Mouse (Mus musculus): Measurements from ENCODE around the gene Fgd6. TPM values are rescaled to one million over a fixed set of nuclear protein-coding genes. Genes with fewer than 3 reads are reported as not detected.

Gene Fgd6
- polyA plus RNA-seq, 1 experiment from 2014 or later: 4.0 TPM

DNA sequence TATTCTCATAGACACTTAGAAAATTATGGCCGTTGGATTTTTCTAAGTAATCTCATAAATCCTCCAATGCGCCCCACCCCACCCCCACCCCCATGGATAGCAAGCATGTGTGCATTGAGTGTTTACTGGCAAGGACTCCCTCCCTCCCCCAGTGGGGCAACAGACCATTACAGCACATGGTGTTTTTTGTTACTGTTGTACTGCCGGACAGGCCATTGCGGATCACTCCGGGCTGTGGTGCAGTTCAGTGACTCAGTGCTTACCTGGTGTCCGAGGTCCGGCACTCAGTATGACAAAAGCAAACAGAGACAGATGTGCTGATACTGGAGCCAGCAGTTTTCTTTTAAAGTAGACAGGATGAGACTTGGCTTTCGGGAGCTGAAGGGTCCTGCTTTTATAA, 13.3 kb downstream of the Fgd6 start:
- WGBS: 86% methylated on average over 8 of the region's 8 CpGs
- DNase-seq (ENCODE audit: low spot score): no peak
- Histone ChIP-seq H3K36me3 (replicated peaks) (peaks cover 24% of the 10 kb centered on the region), H3K27ac (replicated peaks) (no peak overlapping the region), H3K9me3 (no peaks in the 10 kb centered on the region), H3K27me3 (replicated peaks; ENCODE audit: low read depth, poor library complexity, severe bottlenecking) (no peaks in the 10 kb centered on the region), H3K4me3 (no peak overlapping the region), H3K4me1 (peaks cover 16% of the 10 kb centered on the region; the same call in 1 of the 2 replicates)

GRCm38 (mm10) chr10:94050736-94051135, 14.9 kb downstream of the Fgd6 start:
- Histone ChIP-seq H3K36me3 (replicated peaks) (peaks cover 8% of the 10 kb centered on the region), H3K27ac (replicated peaks) (no peak overlapping the region), H3K27me3 (replicated peaks; ENCODE audit: low read depth, poor library complexity, severe bottlenecking) (no peaks in the 10 kb centered on the region), H3K4me3 (no peak overlapping the region), H3K9me3 (no peaks in the 10 kb centered on the region), H3K4me1 (0 out of 2 replicates have a peak, but pooled peaks cover 10% of the 10 kb centered on the region)
- 93% methylated on average over 5 of the region's 5 CpGs for WGBS
- no peak for DNase-seq (ENCODE audit: low spot score)

DNA sequence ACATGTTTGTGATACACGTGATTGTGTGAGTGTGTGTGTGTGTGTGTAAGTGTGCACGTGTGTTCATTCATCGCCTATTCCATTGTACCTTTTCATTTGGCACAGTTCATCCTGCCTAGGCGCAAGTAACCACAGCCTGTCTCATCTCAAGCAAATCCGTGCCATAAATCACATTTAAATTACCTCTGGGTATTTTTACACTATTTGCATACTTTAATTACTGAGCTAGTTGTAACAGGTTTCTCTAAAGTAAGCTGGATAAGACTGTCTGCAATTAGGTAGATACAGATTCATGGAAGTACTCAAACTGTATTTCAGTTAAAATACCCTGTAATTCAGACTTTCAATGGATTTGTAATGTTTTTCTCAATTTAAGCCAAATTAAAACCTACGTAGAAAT, 20.7 kb downstream of the Fgd6 start:
- no peak for DNase-seq (ENCODE audit: low spot score)
- Histone ChIP-seq H3K36me3 (replicated peaks) (0 out of 2 replicates have a peak, but pooled peaks cover 2% of the 10 kb centered on the region), H3K9me3 (no peaks in the 10 kb centered on the region), H3K27ac (replicated peaks) (no peak overlapping the region), H3K4me3 (no peak overlapping the region), H3K27me3 (replicated peaks; ENCODE audit: low read depth, poor library complexity, severe bottlenecking) (no peaks in the 10 kb centered on the region), H3K4me1 (no peaks in the 10 kb centered on the region; the same call in 1 of the 2 replicates)
- WGBS: 94% methylated on average over 6 of the region's 6 CpGs

- Histone ChIP-seq H3K4me1 (peaks cover 2% of the 10 kb centered on the region; the same call in 1 of the 2 replicates), H3K4me3 (no peak overlapping the region), H3K9me3 (no peaks in the 10 kb centered on the region), H3K27me3 (replicated peaks; ENCODE audit: low read depth, poor library complexity, severe bottlenecking) (no peaks in the 10 kb centered on the region), H3K36me3 (replicated peaks) (0 out of 2 replicates have a peak, but pooled peaks cover 2% of the 10 kb centered on the region), H3K27ac (replicated peaks) (no peak overlapping the region)
- 96% methylated on average over 8 of the region's 8 CpGs for WGBS
- no peak for DNase-seq (ENCODE audit: low spot score)
Observed at GRCm38 (mm10) chr10:94059618-94060055, 23.8 kb downstream of the Fgd6 start.

DNA sequence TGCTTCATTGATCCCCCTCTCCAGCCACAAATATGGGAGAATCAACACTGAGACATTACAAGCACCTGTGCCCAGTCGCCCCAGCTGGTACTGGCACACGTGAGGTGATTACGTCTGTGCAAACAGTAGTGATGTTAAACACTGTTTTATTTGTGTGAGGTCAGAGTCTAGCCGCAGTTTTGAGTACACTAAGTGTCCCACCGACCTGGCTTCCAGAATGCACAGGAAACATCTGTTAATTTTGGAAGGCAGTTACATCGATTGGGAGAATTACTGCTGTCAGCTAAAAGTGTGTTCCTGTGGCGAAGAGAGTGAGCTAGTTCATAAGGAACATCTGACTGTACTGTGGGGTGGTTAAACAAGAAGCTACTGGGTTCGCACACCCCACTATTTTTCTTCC, 24.4 kb downstream of the Fgd6 start:
- Histone ChIP-seq H3K36me3 (replicated peaks) (0 out of 2 replicates have a peak, but pooled peaks cover 2% of the 10 kb centered on the region), H3K27ac (replicated peaks) (no peak overlapping the region), H3K4me3 (no peak overlapping the region), H3K27me3 (replicated peaks; ENCODE audit: low read depth, poor library complexity, severe bottlenecking) (no peaks in the 10 kb centered on the region), H3K9me3 (no peaks in the 10 kb centered on the region), H3K4me1 (peaks cover 4% of the 10 kb centered on the region; the same call in 1 of the 2 replicates)
- no peak for DNase-seq (ENCODE audit: low spot score)
- 84% methylated on average over 8 of the region's 8 CpGs for WGBS

DNA sequence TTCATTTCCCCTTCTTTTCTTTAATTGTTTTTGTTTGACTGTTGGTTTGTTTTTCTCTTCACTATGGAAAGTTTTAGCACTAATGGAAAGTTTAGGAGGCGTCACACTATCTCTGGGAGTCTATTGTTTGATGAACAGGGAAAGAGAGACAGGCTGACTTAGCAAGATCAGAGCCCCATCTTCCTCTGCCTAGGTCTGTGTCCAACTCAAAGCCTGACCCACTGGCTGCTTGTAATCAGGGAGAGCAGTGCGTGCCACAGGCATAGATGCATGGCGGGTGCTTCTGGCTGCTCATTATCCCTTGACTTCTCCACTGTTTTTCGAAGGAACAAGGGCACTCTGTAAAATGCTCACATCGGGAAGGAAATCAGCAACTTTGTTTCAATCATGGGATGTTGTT, 26.6 kb downstream of the Fgd6 start:
- 0 out of 2 replicates have a peak, but pooled peaks cover 2% of the 10 kb centered on the region for H3K36me3 ChIP-seq (replicated peaks)
- no peak for DNase-seq (ENCODE audit: low spot score)
- H3K27me3 ChIP-seq (replicated peaks; ENCODE audit: low read depth, poor library complexity, severe bottlenecking): no peaks in the 10 kb centered on the region
- H3K9me3 ChIP-seq: no peaks in the 10 kb centered on the region
- 60% methylated on average over 5 of the region's 5 CpGs for WGBS
- no peak overlapping the region for H3K27ac ChIP-seq (replicated peaks)
- peaks cover 4% of the 10 kb centered on the region; the same call in 1 of the 2 replicates for H3K4me1 ChIP-seq
- H3K4me3 ChIP-seq: no peak overlapping the region

GRCm38 (mm10) chr10:94066896-94067295, 31.1 kb downstream of the Fgd6 start:
- no peak for DNase-seq (ENCODE audit: low spot score)
- Histone ChIP-seq H3K36me3 (replicated peaks) (no peaks in the 10 kb centered on the region), H3K27me3 (replicated peaks; ENCODE audit: low read depth, poor library complexity, severe bottlenecking) (no peaks in the 10 kb centered on the region), H3K4me3 (no peak overlapping the region), H3K9me3 (no peaks in the 10 kb centered on the region), H3K4me1 (peaks cover 12% of the 10 kb centered on the region), H3K27ac (replicated peaks) (no peak overlapping the region)
- WGBS: 68% methylated on average over 3 of the region's 3 CpGs

GRCm38 (mm10) chr10:94068701-94069100, 32.9 kb downstream of the Fgd6 start:
- H3K36me3 ChIP-seq (replicated peaks): no peaks in the 10 kb centered on the region
- no peak overlapping the region for H3K4me3 ChIP-seq
- WGBS: 88% methylated on average over 5 of the region's 5 CpGs
- no peaks in the 10 kb centered on the region for H3K27me3 ChIP-seq (replicated peaks; ENCODE audit: low read depth, poor library complexity, severe bottlenecking)
- DNase-seq (ENCODE audit: low spot score): no peak
- peaks cover 29% of the 10 kb centered on the region for H3K4me1 ChIP-seq
- H3K9me3 ChIP-seq: no peaks in the 10 kb centered on the region
- H3K27ac ChIP-seq (replicated peaks): no peak overlapping the region

GRCm38 (mm10) chr10:94071641-94072040, 35.8 kb downstream of the Fgd6 start:
- Histone ChIP-seq H3K27ac (replicated peaks) (no peak overlapping the region), H3K27me3 (replicated peaks; ENCODE audit: low read depth, poor library complexity, severe bottlenecking) (no peaks in the 10 kb centered on the region), H3K9me3 (no peaks in the 10 kb centered on the region), H3K4me3 (no peak overlapping the region), H3K4me1 (peaks cover 25% of the 10 kb centered on the region), H3K36me3 (replicated peaks) (peaks cover 15% of the 10 kb centered on the region)
- WGBS: 58% methylated on average over 7 of the region's 7 CpGs
- DNase-seq (ENCODE audit: low spot score): no peak

GRCm38 (mm10) chr10:94072261-94072915, 36.6 kb downstream of the Fgd6 start:
- H3K4me1 ChIP-seq: peaks cover 31% of the 10 kb centered on the region
- peaks cover 15% of the 10 kb centered on the region for H3K36me3 ChIP-seq (replicated peaks)
- no peaks in the 10 kb centered on the region for H3K9me3 ChIP-seq
- peak; percentile 53 for DNase-seq (ENCODE audit: low spot score)
- H3K27me3 ChIP-seq (replicated peaks; ENCODE audit: low read depth, poor library complexity, severe bottlenecking): no peaks in the 10 kb centered on the region
- no peak overlapping the region for H3K4me3 ChIP-seq
- 62% methylated on average over 10 of the region's 10 CpGs for WGBS
- peak overlapping the region; percentile 75 for H3K27ac ChIP-seq (replicated peaks)

DNA sequence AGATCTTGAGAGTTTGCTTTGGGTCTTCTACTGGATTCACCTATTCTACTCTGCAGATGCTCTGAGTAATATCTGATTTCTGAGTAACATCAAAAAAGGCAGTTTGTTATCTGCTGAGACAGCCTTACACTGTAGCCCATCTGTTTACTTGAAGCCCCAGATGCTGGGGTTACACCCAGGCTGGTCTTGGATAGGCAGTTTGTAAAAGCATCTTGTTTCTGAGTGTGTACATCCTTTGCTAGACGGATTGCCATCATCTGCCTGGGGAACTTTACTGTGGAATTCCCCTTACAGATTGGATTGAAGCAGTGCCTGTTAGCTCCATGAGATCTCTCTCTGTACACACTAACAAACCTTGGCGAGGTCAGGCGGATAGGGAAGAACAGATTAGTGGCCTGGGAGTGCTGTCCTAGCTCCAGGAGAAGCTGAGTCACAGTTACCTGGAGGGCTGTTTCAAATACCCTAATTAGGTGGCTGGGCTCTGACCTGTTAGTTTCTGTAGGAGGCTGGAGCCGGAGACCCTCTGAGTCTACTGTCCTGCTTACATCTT, 37.2 kb downstream of the Fgd6 start:
- Histone ChIP-seq H3K36me3 (replicated peaks) (peaks cover 15% of the 10 kb centered on the region), H3K4me1 (peaks cover 35% of the 10 kb centered on the region), H3K27ac (replicated peaks) (peak overlapping the region; percentile 40; the same call in 1 of the 2 replicates), H3K4me3 (no peak overlapping the region), H3K27me3 (replicated peaks; ENCODE audit: low read depth, poor library complexity, severe bottlenecking) (no peaks in the 10 kb centered on the region), H3K9me3 (no peaks in the 10 kb centered on the region)
- DNase-seq (ENCODE audit: low spot score): no peak
- WGBS: 64% methylated on average over 4 of the region's 4 CpGs

- DNase-seq (ENCODE audit: low spot score): no peak
- H3K27me3 ChIP-seq (replicated peaks; ENCODE audit: low read depth, poor library complexity, severe bottlenecking): no peaks in the 10 kb centered on the region
- 66% methylated on average over 14 of the region's 14 CpGs for WGBS
- no peak overlapping the region; the same call in 1 of the 2 replicates for H3K27ac ChIP-seq (replicated peaks)
- no peaks in the 10 kb centered on the region for H3K9me3 ChIP-seq
- no peak overlapping the region for H3K4me3 ChIP-seq
- peaks cover 30% of the 10 kb centered on the region for H3K4me1 ChIP-seq
- peaks cover 15% of the 10 kb centered on the region for H3K36me3 ChIP-seq (replicated peaks)
Observed at GRCm38 (mm10) chr10:94076966-94077825, 41.4 kb downstream of the Fgd6 start.

All from embryonic facial prominence, embryonic 10.5 days (tissue).